Mouse (Mus musculus): ENCODE data around the gene Bcl10.

DNA sequence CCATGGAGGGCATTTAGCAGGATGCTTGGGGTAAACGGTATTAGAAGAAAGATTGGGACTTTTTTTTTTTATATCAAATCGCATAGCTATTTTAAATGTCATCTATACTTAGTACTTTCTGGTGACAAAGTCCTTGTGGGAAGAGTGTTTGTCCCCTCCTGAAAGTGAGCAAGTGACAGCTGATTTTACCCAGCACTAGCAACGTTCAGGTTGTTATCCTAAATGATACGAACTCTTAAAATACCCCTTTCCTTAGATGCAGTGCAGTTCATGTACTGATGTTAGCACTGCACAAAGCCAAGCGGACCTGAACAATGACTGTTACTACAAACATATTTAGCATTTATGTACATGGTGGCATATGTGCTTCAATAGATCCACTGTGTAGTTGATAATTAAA is 44.2 kb downstream of the Bcl10 start:
- TF ChIP-seq POLR2A (IDR thresholded peaks at IDR 0.05; ENCODE audit: borderline replicate concordance, insufficient read depth, low read length) (no peak), CTCF (IDR thresholded peaks at IDR 0.05; ENCODE audit: borderline replicate concordance, insufficient read depth, low read depth, low read length) (no peak)

Data from cerebellum, adult 2 months (tissue).